Comparison of ENCODE assay signal across 26 mouse cellular contexts in the genomic region with DNA sequence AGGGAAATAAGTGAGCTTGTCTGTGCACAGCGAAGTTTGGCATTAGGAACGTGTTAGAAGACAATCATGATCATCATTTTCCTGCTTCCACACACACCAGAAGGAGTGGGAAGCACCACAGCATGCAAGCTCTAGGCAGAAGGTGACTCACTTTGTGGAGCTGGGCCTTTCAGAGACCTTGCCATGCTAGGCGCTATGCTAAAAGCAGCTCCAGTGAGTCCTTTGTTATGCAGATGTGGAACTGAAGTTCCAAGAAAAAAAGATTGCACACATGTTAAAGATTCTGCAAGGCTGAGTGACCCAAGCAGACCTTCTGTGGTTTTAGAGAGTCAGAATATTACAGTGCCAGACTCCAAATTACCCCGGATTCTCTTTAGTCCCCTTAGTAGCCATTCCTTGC.
DNase-seq lines count a peak whose midpoint lies in the region; ATAC-seq lines count a peak whose summit lies in the region.
"Had no signal": no experiment of that assay in that cellular context is flagged by ENCODE, and none has a peak within 500 bp of the region (broad histone marks: within the 10 kb centered on the region; RNA-seq: fewer than 3 reads in every experiment).

No protein-coding gene starts in this region.

- 63% methylated on average over 4 of the region's 4 CpGs for WGBS in forebrain, embryonic 11.5 days
- WGBS in forebrain, embryonic 16.5 days = 47% methylated on average over 4 of the region's 4 CpGs
- 68% methylated on average over 4 of the region's 4 CpGs for WGBS in midbrain, embryonic 10.5 days
- 58% methylated on average over 4 of the region's 4 CpGs for WGBS in midbrain, embryonic 16.5 days
- 55% methylated on average over 4 of the region's 4 CpGs for WGBS in forebrain, embryonic 15.5 days
- WGBS in kidney, embryonic 16.5 days = 91% methylated on average over 4 of the region's 4 CpGs

- no peaks in the 10 kb centered on the region for H3K27me3 ChIP-seq in forebrain, embryonic 11.5 days (ENCODE audit: control insufficient read depth, insufficient read depth, low read length)
- no peaks in the 10 kb centered on the region for H3K27me3 ChIP-seq in forebrain, embryonic 16.5 days (replicated peaks; ENCODE audit: control insufficient read depth, insufficient read depth, low read length)
- no peaks in the 10 kb centered on the region for H3K27me3 ChIP-seq in midbrain, embryonic 10.5 days (ENCODE audit: low read depth, poor library complexity, severe bottlenecking)
- no peaks in the 10 kb centered on the region for H3K27me3 ChIP-seq in midbrain, embryonic 16.5 days (ENCODE audit: control insufficient read depth, insufficient read depth, low read depth, low read length)
- no peaks in the 10 kb centered on the region for H3K27me3 ChIP-seq in forebrain, embryonic 15.5 days
- no peaks in the 10 kb centered on the region for H3K27me3 ChIP-seq in kidney, embryonic 16.5 days (ENCODE audit: insufficient read depth, low read length)
- H3K27me3 ChIP-seq: heart, embryonic 12.5 days; intestine, embryonic 15.5 days; limb, embryonic 12.5 days; neural tube, embryonic 15.5 days had no signal

- H3K9ac ChIP-seq in forebrain, embryonic 11.5 days (ENCODE audit: low read length) = no peak overlapping the region
- no peak overlapping the region for H3K9ac ChIP-seq in forebrain, embryonic 16.5 days (replicated peaks; ENCODE audit: low read depth, low read length)
- H3K9ac ChIP-seq in midbrain, embryonic 16.5 days (ENCODE audit: low read depth, low read length) = no peak overlapping the region
- H3K9ac ChIP-seq in forebrain, embryonic 15.5 days (replicated peaks) = no peak overlapping the region
- H3K9ac ChIP-seq in kidney, embryonic 16.5 days (replicated peaks; ENCODE audit: low read length) = no peak overlapping the region
- H3K9ac ChIP-seq: heart, embryonic 12.5 days; hindbrain, embryonic 14.5 days; intestine, embryonic 15.5 days; limb, embryonic 12.5 days; liver, postnatal 0 days; neural tube, embryonic 15.5 days had no signal

- H3K4me1 ChIP-seq in forebrain, embryonic 11.5 days (replicated peaks; ENCODE audit: control insufficient read depth, insufficient read depth, low read length) = peaks cover 9% of the 10 kb centered on the region; the same call in 1 of the 2 replicates
- H3K4me1 ChIP-seq in forebrain, embryonic 16.5 days (replicated peaks; ENCODE audit: control insufficient read depth, insufficient read depth, low read length) = 0 out of 2 replicates have a peak, but pooled peaks cover 7% of the 10 kb centered on the region
- peaks cover 20% of the 10 kb centered on the region for H3K4me1 ChIP-seq in midbrain, embryonic 10.5 days
- peaks cover 3% of the 10 kb centered on the region; the same call in 1 of the 2 replicates for H3K4me1 ChIP-seq in midbrain, embryonic 16.5 days (ENCODE audit: control insufficient read depth, insufficient read depth, low read length)
- H3K4me1 ChIP-seq in forebrain, embryonic 15.5 days = peaks cover 14% of the 10 kb centered on the region; the same call in 1 of the 2 replicates
- no peaks in the 10 kb centered on the region for H3K4me1 ChIP-seq in kidney, embryonic 16.5 days (ENCODE audit: insufficient read depth, low read length)
- H3K4me1 ChIP-seq: heart, embryonic 12.5 days; intestine, embryonic 15.5 days had no signal

- no peaks in the 10 kb centered on the region for H3K36me3 ChIP-seq in forebrain, embryonic 11.5 days (ENCODE audit: control insufficient read depth, insufficient read depth, low read length)
- no peaks in the 10 kb centered on the region for H3K36me3 ChIP-seq in forebrain, embryonic 16.5 days (ENCODE audit: control insufficient read depth, insufficient read depth)
- 0 out of 2 replicates have a peak, but pooled peaks cover 4% of the 10 kb centered on the region for H3K36me3 ChIP-seq in midbrain, embryonic 10.5 days
- H3K36me3 ChIP-seq in midbrain, embryonic 16.5 days (ENCODE audit: control insufficient read depth, insufficient read depth, low read length) = no peaks in the 10 kb centered on the region
- H3K36me3 ChIP-seq in forebrain, embryonic 15.5 days = no peaks in the 10 kb centered on the region
- peaks cover 10% of the 10 kb centered on the region for H3K36me3 ChIP-seq in kidney, embryonic 16.5 days (ENCODE audit: insufficient read depth, low read length)
- H3K36me3 ChIP-seq: G1E; heart, embryonic 12.5 days; limb, embryonic 12.5 days; neural tube, embryonic 15.5 days had no signal

- H3K4me3 ChIP-seq in forebrain, embryonic 11.5 days (ENCODE audit: low read depth, low read length) = no peak overlapping the region
- H3K4me3 ChIP-seq in forebrain, embryonic 16.5 days (replicated peaks; ENCODE audit: low read length) = no peak overlapping the region
- no peak overlapping the region for H3K4me3 ChIP-seq in midbrain, embryonic 10.5 days
- H3K4me3 ChIP-seq in midbrain, embryonic 16.5 days (ENCODE audit: low read depth, low read length) = no peak overlapping the region
- no peak overlapping the region for H3K4me3 ChIP-seq in forebrain, embryonic 15.5 days
- H3K4me3 ChIP-seq in kidney, embryonic 16.5 days (ENCODE audit: low read length) = no peak overlapping the region
- H3K4me3 ChIP-seq: heart, embryonic 12.5 days; intestine, embryonic 15.5 days; limb, embryonic 12.5 days; neural tube, embryonic 15.5 days had no signal

- no peak for DNase-seq in forebrain, embryonic 11.5 days (ENCODE audit: low spot score)
- DNase-seq in midbrain, embryonic 10.5 days (ENCODE audit: low spot score) = no peak
- DNase-seq in Muller cell, postnatal 12 days (ENCODE audit: inconsistent ontology term) = peak; percentile 54
- DNase-seq: adrenal gland, postnatal 10 days; cerebellum, adult 9-10 months; gastrocnemius, postnatal 14 days; heart, adult 11 months; heart, postnatal 10 days; kidney, postnatal 36 days; liver, postnatal 0 days; right cerebral cortex, adult 18-20 months had no signal

- no peaks in the 10 kb centered on the region for H3K9me3 ChIP-seq in forebrain, embryonic 11.5 days (ENCODE audit: control insufficient read depth, low read length)
- no peaks in the 10 kb centered on the region for H3K9me3 ChIP-seq in forebrain, embryonic 16.5 days (ENCODE audit: control insufficient read depth, low read length)
- no peaks in the 10 kb centered on the region for H3K9me3 ChIP-seq in midbrain, embryonic 10.5 days (replicated peaks)
- H3K9me3 ChIP-seq in midbrain, embryonic 16.5 days (replicated peaks; ENCODE audit: control insufficient read depth, low read length, poor library complexity, severe bottlenecking) = no peaks in the 10 kb centered on the region
- H3K9me3 ChIP-seq in forebrain, embryonic 15.5 days = no peaks in the 10 kb centered on the region
- H3K9me3 ChIP-seq in kidney, embryonic 16.5 days (ENCODE audit: low read length) = no peaks in the 10 kb centered on the region
- H3K9me3 ChIP-seq: G1E; heart, embryonic 12.5 days; intestine, embryonic 15.5 days; limb, embryonic 12.5 days; neural tube, embryonic 15.5 days had no signal

- no peak overlapping the region for H3K4me2 ChIP-seq in forebrain, embryonic 11.5 days (ENCODE audit: low read depth, low read length, severe bottlenecking)
- no peak overlapping the region for H3K4me2 ChIP-seq in forebrain, embryonic 16.5 days (ENCODE audit: low read length)
- no peak overlapping the region for H3K4me2 ChIP-seq in midbrain, embryonic 16.5 days (ENCODE audit: low read length)
- no peak overlapping the region for H3K4me2 ChIP-seq in forebrain, embryonic 15.5 days (replicated peaks)
- H3K4me2 ChIP-seq in kidney, embryonic 16.5 days (replicated peaks; ENCODE audit: low read depth, low read length) = no peak overlapping the region
- H3K4me2 ChIP-seq: heart, embryonic 12.5 days; hindbrain, embryonic 14.5 days; intestine, embryonic 15.5 days; limb, embryonic 12.5 days; liver, embryonic 11.5 days; neural tube, embryonic 15.5 days had no signal

- H3K27ac ChIP-seq in forebrain, embryonic 11.5 days (ENCODE audit: low read depth, low read length) = 0 out of 2 replicates have a peak overlapping the region, but pooled peaks have one; percentile 12
- H3K27ac ChIP-seq in forebrain, embryonic 16.5 days (ENCODE audit: low read length) = no peak overlapping the region
- peak overlapping the region; percentile 77 for H3K27ac ChIP-seq in midbrain, embryonic 10.5 days (replicated peaks)
- H3K27ac ChIP-seq in midbrain, embryonic 16.5 days (ENCODE audit: low read length) = no peak overlapping the region
- 0 out of 2 replicates have a peak overlapping the region, but pooled peaks have one; percentile 6 for H3K27ac ChIP-seq in forebrain, embryonic 15.5 days (replicated peaks)
- no peak overlapping the region for H3K27ac ChIP-seq in kidney, embryonic 16.5 days (ENCODE audit: low read length)
- H3K27ac ChIP-seq: hindbrain, embryonic 14.5 days; intestine, embryonic 15.5 days; limb, embryonic 12.5 days; macrophage; neural tube, embryonic 15.5 days had no signal

- ATAC-seq in forebrain, embryonic 11.5 days (replicated peaks; ENCODE audit: low FRiP score) = no peak
- no peak for ATAC-seq in forebrain, embryonic 16.5 days
- ATAC-seq in midbrain, embryonic 16.5 days = no peak
- ATAC-seq in forebrain, embryonic 15.5 days (replicated peaks) = no peak
- no peak for ATAC-seq in megakaryocyte-erythroid progenitor cell, adult 5-6 weeks (replicated peaks; ENCODE audit: low FRiP score, low TSS enrichment, poor library complexity, severe bottlenecking)
- ATAC-seq in kidney, embryonic 16.5 days (ENCODE audit: low FRiP score, low TSS enrichment) = no peak
- ATAC-seq: CD4-positive, CD25-positive, alpha-beta regulatory T cell, adult 4 months; intestine, embryonic 15.5 days; liver, postnatal 0 days; lung, postnatal 0 days had no signal

Comparison
In these comparisons a context has a peak if more than half of its experiments do, and no peak if none do; other contexts are left out.
1. H3K27ac ChIP-seq: peak in forebrain, embryonic 11.5 days (single experiment), midbrain, embryonic 10.5 days (single experiment) and forebrain, embryonic 15.5 days (single experiment); none in forebrain, embryonic 16.5 days (single experiment), midbrain, embryonic 16.5 days (single experiment) and kidney, embryonic 16.5 days (single experiment).